Mouse (Mus musculus) forebrain, embryonic 12.5 days (tissue): ENCODE measurements around the gene Rab12. TPM values are rescaled to one million over a fixed set of nuclear protein-coding genes. Genes with fewer than 3 reads are reported as not detected.

ENCODE experiments used
- polyA plus RNA-seq: library from polyadenylated mRNA; unstranded; fragments of >200 nt; fragmentation: Nextera tagmentation; extraction: Ambion mirVana; gene quantifications from 2 replicates; pipeline ENCODE4 v1.2.1, GENCODE M21; 2016

The Rab12 gene
- polyA plus RNA-seq, 1 experiment from 2014 or later = 56.5 TPM

Other genes starting within 250 kb of the Rab12 start
- 43.0 and 49.3 TPM in 2 replicates for gene Mtcl1, start 70.0 kb downstream of the Rab12 start, polyA plus RNA-seq
- 0.08 TPM in 1 of 2 replicates, not detected in the other for gene Themis3, start 74.9 kb upstream of the Rab12 start, polyA plus RNA-seq